Mouse (Mus musculus): ENCODE measurements around the gene Sept10. TPM values are rescaled to one million over a fixed set of nuclear protein-coding genes. Genes with fewer than 3 reads are reported as not detected.

The Sept10 gene
- polyA plus RNA-seq, 2 experiments: 8.1 to 10.9 TPM

DNA sequence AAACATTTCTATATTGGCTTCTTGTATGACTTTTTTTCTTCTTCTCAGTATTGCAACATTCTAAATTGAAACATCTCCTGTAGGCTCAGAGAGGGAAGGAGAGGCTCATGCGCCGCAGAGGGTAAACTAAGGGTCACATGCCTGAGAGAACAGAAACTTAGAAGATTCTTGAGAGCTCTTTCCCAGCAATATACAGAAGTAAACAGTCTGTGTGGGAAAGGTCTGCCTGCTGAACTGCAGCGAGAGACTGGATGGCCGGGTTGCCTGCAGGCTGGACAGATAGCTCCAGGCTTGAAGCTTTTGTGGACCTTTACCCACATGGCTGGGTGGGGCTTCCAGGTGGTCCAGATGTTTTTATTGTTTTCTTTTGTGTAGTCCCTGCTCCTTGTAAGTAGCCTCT is 44.0 kb upstream of the Sept10 start:
- WGBS (ENCODE audit: insufficient replicate concordance): 16% methylated on average over 4 of the region's 4 CpGs
- H3K27ac ChIP-seq: no peak overlapping the region
- H3K36me3 ChIP-seq (replicated peaks; ENCODE audit: control insufficient read depth, insufficient read depth, low read depth): no peaks in the 10 kb centered on the region
- H3K4me3 ChIP-seq (ENCODE audit: insufficient read depth in 1 of 2, low read depth in 2 of 2, low read length in 2 of 2): no peak overlapping the region
- DNase-seq (ENCODE audit: low read depth in 3 of 3, low spot score in 3 of 3) (no peak), ATAC-seq (ENCODE audit: insufficient read depth) (no peak)
- H3K4me2 ChIP-seq (ENCODE audit: low read depth): no peak overlapping the region; the same call in 1 of the 2 replicates
- no peaks in the 10 kb centered on the region for H3K9me3 ChIP-seq (ENCODE audit: control insufficient read depth, low read length)
- no peak overlapping the region for H3K9ac ChIP-seq (replicated peaks)
- peaks cover 0 to 26% of the 10 kb centered on the region in 2 experiments; a peak in 3 of 4 replicates for H3K4me1 ChIP-seq (replicated peaks; ENCODE audit: control insufficient read depth in 2 of 2, insufficient read depth in 2 of 2, low read length in 1 of 2)
- TF ChIP-seq CTCF (IDR thresholded peaks at IDR 0.05; ENCODE audit: low read depth) (no peak), EP300 (IDR thresholded peaks at IDR 0.05; ENCODE audit: low read depth) (no peak)
- no peaks in the 10 kb centered on the region for H3K27me3 ChIP-seq (ENCODE audit: control insufficient read depth, insufficient read depth, low read length)

- 0 out of 2 replicates have a peak overlapping the region, but pooled peaks have one; percentile 14 for H3K4me2 ChIP-seq (ENCODE audit: low read depth)
- no peak for ATAC-seq (ENCODE audit: insufficient read depth)
These were observed 43.4 kb upstream of the Sept10 start for GRCm38 (mm10) chr10:59265067-59265466.

GRCm38 (mm10) chr10:59262979-59263378 is 41.3 kb upstream of the Sept10 start:
- H3K9ac ChIP-seq (replicated peaks): no peak overlapping the region
- no peak overlapping the region for H3K4me3 ChIP-seq (ENCODE audit: insufficient read depth in 1 of 2, low read depth in 2 of 2, low read length in 2 of 2)
- ATAC-seq (ENCODE audit: insufficient read depth) (no peak), DNase-seq (ENCODE audit: low read depth in 3 of 3, low spot score in 3 of 3) (no peak)
- no peaks in the 10 kb centered on the region for H3K9me3 ChIP-seq (ENCODE audit: control insufficient read depth, low read length)
- H3K4me2 ChIP-seq (ENCODE audit: low read depth): no peak overlapping the region
- no peaks in the 10 kb centered on the region for H3K27me3 ChIP-seq (ENCODE audit: control insufficient read depth, insufficient read depth, low read length)
- no peaks in the 10 kb centered on the region for H3K36me3 ChIP-seq (replicated peaks; ENCODE audit: control insufficient read depth, insufficient read depth, low read depth)
- no peak overlapping the region for H3K27ac ChIP-seq
- 42% methylated on average over 7 of the region's 7 CpGs for WGBS (ENCODE audit: insufficient replicate concordance)
- H3K4me1 ChIP-seq (replicated peaks; ENCODE audit: control insufficient read depth in 2 of 2, insufficient read depth in 2 of 2, low read length in 1 of 2): peaks cover 0 to 24% of the 10 kb centered on the region in 2 experiments; a peak in 3 of 4 replicates
- TF ChIP-seq CTCF (IDR thresholded peaks at IDR 0.05; ENCODE audit: low read depth): no peak
- no peak for TF ChIP-seq EP300 (IDR thresholded peaks at IDR 0.05; ENCODE audit: low read depth)

More at GRCm38 (mm10) chr10:59265067-59265466, 43.4 kb upstream of the Sept10 start:
- DNase-seq (ENCODE audit: low read depth in 3 of 3, low spot score in 3 of 3): no peak
- Histone ChIP-seq H3K27ac (no peak overlapping the region), H3K27me3 (ENCODE audit: control insufficient read depth, insufficient read depth, low read length) (no peaks in the 10 kb centered on the region), H3K4me3 (ENCODE audit: insufficient read depth in 1 of 2, low read depth in 2 of 2, low read length in 2 of 2) (no peak overlapping the region), H3K36me3 (replicated peaks; ENCODE audit: control insufficient read depth, insufficient read depth, low read depth) (no peaks in the 10 kb centered on the region), H3K4me1 (replicated peaks; ENCODE audit: control insufficient read depth in 2 of 2, insufficient read depth in 2 of 2, low read length in 1 of 2) (peaks cover 0 to 26% of the 10 kb centered on the region in 2 experiments; a peak in 3 of 4 replicates), H3K9me3 (ENCODE audit: control insufficient read depth, low read length) (no peaks in the 10 kb centered on the region), H3K9ac (replicated peaks) (no peak overlapping the region)
- TF ChIP-seq EP300 (IDR thresholded peaks at IDR 0.05; ENCODE audit: low read depth) (no peak), CTCF (IDR thresholded peaks at IDR 0.05; ENCODE audit: low read depth) (no peak)
- WGBS (ENCODE audit: insufficient replicate concordance): 9% methylated on average over 7 of the region's 7 CpGs

GRCm38 (mm10) chr10:59262021-59262420 is 40.4 kb upstream of the Sept10 start:
- H3K9me3 ChIP-seq (ENCODE audit: control insufficient read depth, low read length): no peaks in the 10 kb centered on the region
- H3K4me1 ChIP-seq (replicated peaks; ENCODE audit: control insufficient read depth in 2 of 2, insufficient read depth in 2 of 2, low read length in 1 of 2): peaks cover 0 to 24% of the 10 kb centered on the region in 2 experiments; a peak in 3 of 4 replicates
- no peaks in the 10 kb centered on the region for H3K27me3 ChIP-seq (ENCODE audit: control insufficient read depth, insufficient read depth, low read length)
- no peak overlapping the region for H3K27ac ChIP-seq
- no peak overlapping the region for H3K4me2 ChIP-seq (ENCODE audit: low read depth)
- DNase-seq (ENCODE audit: low read depth in 3 of 3, low spot score in 3 of 3): no peak
- WGBS (ENCODE audit: insufficient replicate concordance): 68% methylated on average over 1 of the region's 1 CpGs
- TF ChIP-seq CTCF (IDR thresholded peaks at IDR 0.05; ENCODE audit: low read depth) (no peak), EP300 (IDR thresholded peaks at IDR 0.05; ENCODE audit: low read depth) (no peak)
- no peak overlapping the region for H3K9ac ChIP-seq (replicated peaks)
- H3K4me3 ChIP-seq (ENCODE audit: insufficient read depth in 1 of 2, low read depth in 2 of 2, low read length in 2 of 2): no peak overlapping the region
- no peak for ATAC-seq (ENCODE audit: insufficient read depth)
- no peaks in the 10 kb centered on the region for H3K36me3 ChIP-seq (replicated peaks; ENCODE audit: control insufficient read depth, insufficient read depth, low read depth)

DNA sequence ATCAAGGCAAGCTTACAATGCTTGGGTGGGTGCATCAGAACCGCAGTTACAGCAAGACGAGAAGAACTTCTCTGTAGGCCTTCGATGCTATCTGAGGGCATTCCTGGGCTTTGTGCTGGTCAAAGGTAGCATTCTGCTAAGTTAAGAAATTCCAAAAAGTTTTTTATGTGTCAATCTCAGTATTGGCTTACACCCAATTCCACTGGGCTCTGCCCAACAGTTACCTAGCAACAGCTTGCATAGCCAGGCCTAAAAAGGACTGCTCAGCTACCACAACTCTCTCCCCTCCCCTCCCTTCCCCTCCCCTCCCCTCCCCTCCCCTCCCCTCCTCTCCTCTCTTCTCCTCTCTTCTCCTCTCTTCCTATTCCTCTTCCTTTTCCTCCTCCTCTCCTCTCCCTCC is 40.0 kb upstream of the Sept10 start:
- Histone ChIP-seq H3K9ac (replicated peaks) (no peak overlapping the region), H3K36me3 (replicated peaks; ENCODE audit: control insufficient read depth, insufficient read depth, low read depth) (no peaks in the 10 kb centered on the region), H3K9me3 (ENCODE audit: control insufficient read depth, low read length) (no peaks in the 10 kb centered on the region), H3K27me3 (ENCODE audit: control insufficient read depth, insufficient read depth, low read length) (no peaks in the 10 kb centered on the region), H3K4me2 (ENCODE audit: low read depth) (no peak overlapping the region), H3K27ac (no peak overlapping the region), H3K4me1 (replicated peaks; ENCODE audit: control insufficient read depth in 2 of 2, insufficient read depth in 2 of 2, low read length in 1 of 2) (peaks cover 0 to 24% of the 10 kb centered on the region in 2 experiments; a peak in 3 of 4 replicates), H3K4me3 (ENCODE audit: insufficient read depth in 1 of 2, low read depth in 2 of 2, low read length in 2 of 2) (no peak overlapping the region)
- DNase-seq (ENCODE audit: low read depth in 3 of 3, low spot score in 3 of 3) (no peak), ATAC-seq (ENCODE audit: insufficient read depth) (no peak)
- WGBS (ENCODE audit: insufficient replicate concordance): 57% methylated on average over 3 of the region's 3 CpGs
- TF ChIP-seq CTCF (IDR thresholded peaks at IDR 0.05; ENCODE audit: low read depth) (no peak), EP300 (IDR thresholded peaks at IDR 0.05; ENCODE audit: low read depth) (no peak)

All from liver, embryonic 14.5 days (tissue).